Mouse (Mus musculus) MEL (cell line): ENCODE measurements around the gene Als2cr12. TPM values are rescaled to one million over a fixed set of nuclear protein-coding genes. Genes with fewer than 3 reads are reported as not detected.
"Not testable (repeated sequence)": the region's sequence is repeated elsewhere in the genome, so short reads cannot be mapped to it uniquely, and the experiment has no call there.

Experiments used
- DNase-seq: peaks from one replicate; pipeline ENCODE4 v3.0.0; 2011; ENCODE audit warnings: low read depth, low spot score
- H3K27ac ChIP-seq: 2 replicates; pipeline ENCODE4 v1.5.1; 2012; ENCODE audit warnings: low read depth, mild to moderate bottlenecking, control low read depth, low read length, moderate library complexity; ENCODE audit not compliant: control insufficient read depth
- H3K27me3 ChIP-seq, 2 experiments: fragments of 150-350 bp in 1 of 2; sonication (generic) in 1 of 2; 2 replicates each; pipeline ENCODE4 v1.6.1; 2012; ENCODE audit warnings: low read length in 2 of 2, mild to moderate bottlenecking in 2 of 2, improper control_type of control experiment in 1 of 2, moderate library complexity in 1 of 2; ENCODE audit not compliant: insufficient read depth in 2 of 2, control insufficient read depth in 1 of 2
- H3K36me3 ChIP-seq, 2 experiments: 2 replicates each; pipeline ENCODE4 v1.6.1; 2012 to 2014; ENCODE audit warnings: low read length in 2 of 2, improper control_type of control experiment in 1 of 2, inconsistent platforms in 1 of 2, mild to moderate bottlenecking in 1 of 2; ENCODE audit not compliant: insufficient read depth in 2 of 2, control insufficient read depth in 1 of 2
- H3K4me1 ChIP-seq, 2 experiments: fragments of 150-350 bp in 1 of 2; sonication (generic) in 1 of 2; 2 replicates each; pipeline ENCODE4 v1.6.1; 2012; ENCODE audit warnings: low read length in 2 of 2, improper control_type of control experiment in 1 of 2, mild to moderate bottlenecking in 1 of 2; ENCODE audit not compliant: insufficient read depth in 2 of 2, control insufficient read depth in 1 of 2
- H3K4me3 ChIP-seq, 2 experiments: fragments of 150-350 bp in 1 of 2; sonication (generic) in 1 of 2; 2 replicates each; pipeline ENCODE4 v1.5.1; 2012; ENCODE audit warnings: low read depth in 2 of 2, low read length in 2 of 2, mild to moderate bottlenecking in 2 of 2, moderate library complexity in 2 of 2, control low read depth in 1 of 2, improper control_type of control experiment in 1 of 2; ENCODE audit not compliant: control insufficient read depth in 1 of 2, insufficient read depth in 1 of 2
- H3K79me2 ChIP-seq: 2 replicates; pipeline ENCODE4 v1.6.1; 2012; ENCODE audit warnings: mild to moderate bottlenecking, low read length, moderate library complexity; ENCODE audit not compliant: control insufficient read depth, poor library complexity, insufficient read depth
- H3K9ac ChIP-seq: 2 replicates; pipeline ENCODE4 v1.6.1; 2012; ENCODE audit warnings: low read depth, mild to moderate bottlenecking, control low read depth, low read length, moderate library complexity; ENCODE audit not compliant: control insufficient read depth, poor library complexity, severe bottlenecking
- H3K9me3 ChIP-seq: fragments of 150-350 bp; sonication (generic); replicated peaks from 2 replicates; pipeline ENCODE4 v1.6.1; 2012; ENCODE audit warnings: mild to moderate bottlenecking, low read length, improper control_type of control experiment, moderate library complexity; ENCODE audit not compliant: insufficient read depth
- BHLHE40 ChIP-seq: IDR thresholded peaks from 2 replicates; pipeline ENCODE4 v1.6.1; 2012; ENCODE audit warnings: low read depth, mild to moderate bottlenecking, inconsistent platforms, low read length, improper control_type of control experiment, borderline replicate concordance
- GABPA ChIP-seq: IDR thresholded peaks from 2 replicates; pipeline ENCODE4 v1.6.1; 2012; ENCODE audit warnings: low read depth, mild to moderate bottlenecking, inconsistent platforms, low read length, improper control_type of control experiment, moderate library complexity
- GATA1 ChIP-seq: IDR thresholded peaks from 2 replicates; pipeline ENCODE4 v1.6.1; 2011; ENCODE audit warnings: low read depth, low read length, improper control_type of control experiment
- MAX ChIP-seq: IDR thresholded peaks from 2 replicates; pipeline ENCODE4 v1.6.1; 2011; ENCODE audit warnings: low read length, improper control_type of control experiment
- NRF1 ChIP-seq: IDR thresholded peaks from 2 replicates; pipeline ENCODE4 v1.6.1; 2014; ENCODE audit warnings: low read depth, mild to moderate bottlenecking, inconsistent platforms, low read length, improper control_type of control experiment, moderate library complexity; ENCODE audit not compliant: poor library complexity, insufficient read depth, severe bottlenecking
- USF2 ChIP-seq, 2 experiments: IDR thresholded peaks; 2 replicates each; pipeline ENCODE4 v1.6.1; 2011 to 2012; ENCODE audit warnings: improper control_type of control experiment in 2 of 2, low read length in 2 of 2, borderline replicate concordance in 1 of 2, inconsistent platforms in 1 of 2, low read depth in 1 of 2, mild to moderate bottlenecking in 1 of 2; ENCODE audit not compliant: insufficient read depth in 1 of 2
- polyA plus RNA-seq, 2 experiments: library from polyadenylated mRNA; stranded (reverse) in 1 of 2; unstranded in 1 of 2; fragments of >175 nt in 1 of 2; fragments of >200 nt in 1 of 2; gene quantifications; 2 replicates each; pipeline versions ENCODE4 v1.2.1 to v1.2.4; 2012; ENCODE audit warnings: low replicate concordance in 2 of 2, low read depth in 1 of 2; ENCODE audit not compliant: insufficient read length in 2 of 2, insufficient read depth in 1 of 2, missing spikeins in 1 of 2
- total RNA-seq: library from RNA; depleted of rRNA; stranded (reverse); fragments of 300-350 nt; gene quantifications from 2 replicates; pipeline ENCODE4 v1.2.3, GENCODE M21; 2012

The Als2cr12 gene
- total and polyA plus RNA-seq, 3 experiments, result not detected

- Histone ChIP-seq H3K9ac (no peak overlapping the region), H3K27ac (no peak overlapping the region), H3K4me1 (no peaks in the 10 kb centered on the region), H3K79me2 (no peaks in the 10 kb centered on the region), H3K9me3 (no peaks in the 10 kb centered on the region), H3K36me3 (no peaks in the 10 kb centered on the region), H3K27me3 (no peaks in the 10 kb centered on the region; a peak in 2 of 4 replicates), H3K4me3 (no peak overlapping the region)
- no peak for TF ChIP-seq NRF1
- TF ChIP-seq BHLHE40, result no peak
- no peak for TF ChIP-seq MAX
- TF ChIP-seq USF2 (IDR thresholded peaks at IDR 0.05; ENCODE audit: borderline replicate concordance in 1 of 2, insufficient read depth in 1 of 2, low read depth in 1 of 2, low read length in 2 of 2), result no peak
- no peak for TF ChIP-seq GABPA
- no peak for TF ChIP-seq GATA1
- no peak for DNase-seq
These were observed 27.6 kb downstream of the Als2cr12 start for GRCm38 (mm10) chr1:58668191-58668590.

GRCm38 (mm10) chr1:58663365-58663764 is 32.4 kb downstream of the Als2cr12 start:
- H3K36me3 ChIP-seq, H3K27me3 ChIP-seq, H3K9ac ChIP-seq, H3K9me3 ChIP-seq, H3K4me1 ChIP-seq, DNase-seq, H3K4me3 ChIP-seq, H3K27ac ChIP-seq, H3K79me2 ChIP-seq: not testable (repeated sequence)

- not testable (repeated sequence) for H3K79me2 ChIP-seq, H3K36me3 ChIP-seq, H3K4me3 ChIP-seq, H3K27me3 ChIP-seq, H3K9me3 ChIP-seq, H3K9ac ChIP-seq, H3K4me1 ChIP-seq, DNase-seq, H3K27ac ChIP-seq
These were observed 33.1 kb downstream of the Als2cr12 start for GRCm38 (mm10) chr1:58662671-58663070.
